Mouse (Mus musculus): ENCODE results near the gene Tex46. TPM values are rescaled to one million over a fixed set of nuclear protein-coding genes. Genes with fewer than 3 reads are reported as not detected.

The Tex46 gene
- polyA plus RNA-seq (2015; fragmentation: Illumina TruSeq; extraction: RNeasy Lipid Tissue Mini Kit (QIAGEN cat#74804); ENCODE audit: insufficient read depth, low read depth, low replicate concordance) = not detected

DNA sequence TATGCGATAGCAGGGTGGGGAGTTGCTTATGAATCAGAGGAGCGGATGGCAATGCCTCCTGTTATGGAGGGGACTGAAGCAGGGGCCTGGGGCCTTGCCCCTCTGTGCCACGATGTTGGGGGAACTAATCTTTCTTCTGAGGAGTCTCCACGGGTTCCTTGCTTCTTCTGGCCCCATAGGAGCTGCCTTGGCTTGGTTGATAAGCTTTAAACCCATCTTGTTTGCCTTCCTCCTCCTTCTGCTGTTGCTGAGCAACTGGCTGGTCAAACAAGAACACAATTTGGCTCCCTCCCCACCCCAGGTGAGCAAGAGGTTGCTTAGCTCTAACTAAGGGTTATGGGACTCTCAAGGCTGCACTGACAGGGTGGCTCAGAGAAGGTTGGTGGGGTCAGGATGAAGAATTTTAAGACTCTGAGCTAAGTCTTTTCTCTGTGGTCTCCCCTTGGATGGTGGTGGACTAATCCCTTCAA, at the start of gene Tex46:
Gene Tex46, plus strand, starts transcription at position 51 of the 470 bp plus-strand sequence.

GRCm38 (mm10) chr4:136602568-136602967, 7.7 kb upstream of the Tex46 start, which contains the start of gene Kdm1a:
Gene Kdm1a (minus strand): TSS chr4:136602723.

DNA sequence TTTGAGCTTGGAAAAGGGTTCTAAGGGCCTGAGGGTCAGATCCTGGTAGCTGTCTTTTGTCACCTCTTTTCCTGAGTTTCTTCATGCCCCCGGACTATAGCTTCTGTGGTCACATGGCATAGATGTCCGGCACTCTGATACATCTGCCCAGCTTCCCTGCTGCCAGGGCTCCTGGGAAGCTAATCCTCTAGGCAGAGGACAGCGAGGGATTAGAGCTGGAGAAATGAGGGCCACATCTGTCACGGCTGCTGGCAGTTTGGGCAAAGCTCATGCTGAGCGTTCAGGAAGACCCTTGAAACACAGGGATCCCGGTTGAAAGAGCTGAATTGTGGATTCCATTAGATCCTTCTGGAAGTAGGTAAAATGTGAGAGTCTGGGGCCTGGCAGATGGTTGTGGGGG, 12.2 kb downstream of the Tex46 start, which contains the start of gene Lactbl1:
Gene Lactbl1, plus strand, starts transcription at position 234 of the 400 bp plus-strand sequence.

Other genes starting within 250 kb of the Tex46 start
- not detected for gene Htr1d, start 186.9 kb upstream of the Tex46 start, polyA plus RNA-seq (2015; fragmentation: Illumina TruSeq; extraction: RNeasy Lipid Tissue Mini Kit (QIAGEN cat#74804); ENCODE audit: insufficient read depth, low read depth, low replicate concordance)
- gene 6030445D17Rik, start 148.2 kb upstream of the Tex46 start, polyA plus RNA-seq (2015; fragmentation: Illumina TruSeq; extraction: RNeasy Lipid Tissue Mini Kit (QIAGEN cat#74804); ENCODE audit: insufficient read depth, low read depth, low replicate concordance) = not detected
- gene Luzp1, start 140.7 kb upstream of the Tex46 start, polyA plus RNA-seq (2015; fragmentation: Illumina TruSeq; extraction: RNeasy Lipid Tissue Mini Kit (QIAGEN cat#74804); ENCODE audit: insufficient read depth, low read depth, low replicate concordance) = 6.9 TPM
- 15.4 TPM for gene Kdm1a, start 7.7 kb upstream of the Tex46 start, polyA plus RNA-seq (2015; fragmentation: Illumina TruSeq; extraction: RNeasy Lipid Tissue Mini Kit (QIAGEN cat#74804); ENCODE audit: insufficient read depth, low read depth, low replicate concordance)
- not detected for gene Lactbl1, start 12.2 kb downstream of the Tex46 start, polyA plus RNA-seq (2015; fragmentation: Illumina TruSeq; extraction: RNeasy Lipid Tissue Mini Kit (QIAGEN cat#74804); ENCODE audit: insufficient read depth, low read depth, low replicate concordance)
- gene Ephb2, start 225.6 kb downstream of the Tex46 start, polyA plus RNA-seq (2015; fragmentation: Illumina TruSeq; extraction: RNeasy Lipid Tissue Mini Kit (QIAGEN cat#74804); ENCODE audit: insufficient read depth, low read depth, low replicate concordance) = 0.90 TPM